Mouse (Mus musculus): ENCODE measurements around the gene Zfand2a.

Zfand2a gene

GRCm38 (mm10) chr5:139432333-139432732 lies 52.0 kb downstream of the Zfand2a start:
- DNase-seq (ENCODE audit: low spot score in 2 of 2) = no peak

DNA sequence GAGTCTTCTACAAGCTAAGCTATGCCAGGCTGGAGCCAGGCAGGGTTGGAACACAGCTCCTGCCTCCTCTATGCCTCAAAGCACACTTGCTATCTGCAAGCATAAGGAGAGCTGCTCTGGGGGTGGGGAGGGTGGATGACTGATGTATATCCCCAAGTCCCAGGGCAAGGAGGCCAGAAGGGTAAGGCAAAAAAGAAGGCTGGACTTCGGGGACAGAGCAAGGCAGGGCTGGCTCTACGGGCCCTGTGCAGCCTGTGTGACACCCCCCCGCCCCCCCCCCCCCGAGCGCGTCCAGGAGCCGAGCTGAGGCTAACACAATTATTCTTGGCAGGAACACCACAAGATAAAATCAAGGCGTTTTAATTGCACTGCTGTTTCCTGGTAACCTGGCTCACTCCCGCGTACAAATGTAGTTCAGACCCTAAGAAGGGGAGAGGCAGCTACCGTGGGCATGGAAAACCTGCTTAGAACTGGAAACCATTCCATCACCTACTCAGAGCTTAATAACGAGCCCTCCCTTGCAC lies 54.5 kb downstream of the Zfand2a start:
- DNase-seq (ENCODE audit: low spot score in 2 of 2) = no peak

- no peak for DNase-seq (ENCODE audit: low spot score in 2 of 2)
These were observed 56.4 kb downstream of the Zfand2a start for GRCm38 (mm10) chr5:139427989-139428388.

DNA sequence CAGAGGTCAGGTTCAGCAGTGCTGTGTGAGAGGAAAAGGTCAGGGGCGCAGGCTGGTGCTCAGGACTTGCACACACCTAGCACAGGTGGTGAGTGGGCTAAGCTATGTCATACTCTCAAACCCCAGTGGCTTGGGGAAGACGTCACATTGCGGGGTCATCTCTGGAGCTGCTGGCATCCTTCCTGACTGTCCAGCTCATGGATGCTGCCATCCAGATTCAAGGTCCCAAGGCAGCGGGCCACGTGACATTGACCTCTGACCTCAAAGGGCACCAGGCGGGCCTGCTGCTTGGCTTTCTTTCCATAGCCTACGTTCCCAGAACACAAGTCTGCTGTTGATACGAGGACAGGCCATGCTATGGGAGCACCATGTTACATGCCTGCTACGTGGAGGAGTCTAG lies 57.3 kb downstream of the Zfand2a start:
- DNase-seq (ENCODE audit: low spot score in 2 of 2) = no peak

DNA sequence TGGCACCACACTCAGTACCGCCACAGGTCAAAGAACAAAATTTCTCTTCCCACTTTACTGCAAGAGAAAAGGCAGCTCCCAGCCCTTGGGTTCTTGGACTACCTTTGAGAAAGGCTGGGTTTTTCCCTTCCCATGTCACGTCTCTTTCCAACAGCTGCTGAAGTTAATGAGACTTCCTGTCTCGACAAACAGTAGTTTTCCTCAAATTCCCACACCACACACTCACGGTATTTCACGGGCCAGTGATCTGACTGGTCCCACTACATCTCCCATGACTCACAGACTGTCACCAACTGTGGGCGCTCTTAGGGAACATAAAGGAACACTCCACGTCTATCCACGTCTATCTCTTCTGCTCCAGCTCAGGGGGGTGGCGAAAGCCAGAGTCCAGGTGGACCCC lies 59.2 kb downstream of the Zfand2a start:
- DNase-seq (ENCODE audit: low spot score in 2 of 2) = no peak

DNA sequence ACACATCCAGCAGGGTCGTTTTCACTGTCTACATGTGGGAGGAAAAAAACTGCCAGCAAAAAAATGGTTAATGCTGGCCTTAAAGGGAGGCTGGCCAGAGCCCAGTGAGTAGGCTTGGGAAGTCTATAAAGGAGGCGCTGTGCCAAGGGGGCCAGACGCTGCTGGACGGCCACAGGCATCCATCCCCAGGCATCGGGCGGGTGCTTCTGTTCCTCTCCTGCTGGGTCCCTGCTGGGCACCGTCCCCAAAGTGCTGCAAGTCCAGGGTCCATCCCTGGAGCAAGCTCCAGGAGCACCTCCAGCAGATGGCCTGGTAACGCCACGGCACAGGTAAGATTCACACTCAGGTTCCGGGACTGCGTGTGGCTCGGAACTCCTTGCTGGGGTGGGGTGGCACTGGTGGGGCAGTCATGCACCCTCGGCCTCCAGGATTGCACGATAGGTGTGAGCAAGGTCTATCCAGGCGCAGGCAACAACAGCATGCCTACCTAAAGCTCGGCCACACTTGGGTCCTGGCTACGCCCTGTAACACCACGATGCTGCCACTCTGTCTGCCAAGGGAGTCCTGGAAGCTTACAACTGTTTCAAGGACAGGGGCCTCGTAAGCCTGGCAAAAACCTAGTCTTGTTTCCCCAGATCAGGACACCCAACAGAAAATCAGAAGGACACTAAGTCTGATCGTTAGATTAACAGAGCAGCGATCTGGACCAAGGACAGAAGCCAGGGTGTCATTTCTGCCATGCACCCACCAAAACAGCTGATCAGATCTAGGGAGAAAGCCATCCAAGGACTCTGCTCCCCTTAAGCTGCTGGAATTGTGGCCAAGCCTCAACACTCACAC lies 61.1 kb downstream of the Zfand2a start, which contains the start of gene Gper1:
TSS of gene Gper1 (plus strand) at position 126 of the 840 bp plus-strand sequence.
- DNase-seq (ENCODE audit: low spot score in 2 of 2) = no peak

Data from spleen, postnatal 4 days (tissue).